Mouse (Mus musculus) lung, adult 2 months (tissue): ENCODE results near the gene Rsbn1l.
"Not testable (repeated sequence)": the region's sequence is repeated elsewhere in the genome, so short reads cannot be mapped to it uniquely, and the experiment has no call there.

Experiments
- CTCF ChIP-seq: fragments of 200-500 bp; IDR thresholded peaks from 2 replicates; pipeline ENCODE4 v1.5.1; 2011; ENCODE audit warnings: mild to moderate bottlenecking, low read length, control low read depth; ENCODE audit not compliant: insufficient read depth
- POLR2A ChIP-seq: fragments of 200-500 bp; IDR thresholded peaks from 2 replicates; pipeline ENCODE4 v1.6.1; 2011; ENCODE audit warnings: low read depth, mild to moderate bottlenecking, control low read depth, low read length, borderline replicate concordance; ENCODE audit errors: extremely low read depth

GRCm38 (mm10) chr5:20943791-20944190 lies 12.4 kb downstream of the Rsbn1l start:
- not testable (repeated sequence) for TF ChIP-seq POLR2A, CTCF
